Mouse (Mus musculus) kidney, postnatal 0 days (tissue): ENCODE measurements around the gene Igsf3. TPM values are rescaled to one million over a fixed set of nuclear protein-coding genes. Genes with fewer than 3 reads are reported as not detected.

Source experiments
- ATAC-seq: fragments of 200-750 bp; cut with Nextera tagmentation; replicated peaks from 2 replicates; pipeline ENCODE4 v1.8.0; 2017; ENCODE audit warnings: low read depth, moderate number of reproducible peaks, moderate TSS enrichment, moderate library complexity; ENCODE audit not compliant: low FRiP score
- DNase-seq: peaks from one replicate; pipeline ENCODE4 v3.0.0-alpha.2; 2016; ENCODE audit warnings: low spot score
- H3K27ac ChIP-seq: fragments of 300-500 bp; sonication (generic); 2 replicates; pipeline ENCODE4 v1.5.1; 2014; ENCODE audit warnings: mild to moderate bottlenecking
- H3K27me3 ChIP-seq: fragments of 300-500 bp; sonication (generic); 2 replicates; pipeline ENCODE4 v1.6.1; 2014; ENCODE audit warnings: low read length, mixed read lengths; ENCODE audit not compliant: insufficient read depth
- H3K36me3 ChIP-seq: fragments of 300-500 bp; sonication (generic); 2 replicates; pipeline ENCODE4 v1.6.1; 2014; ENCODE audit warnings: low read length, mixed read lengths; ENCODE audit not compliant: insufficient read depth
- H3K4me1 ChIP-seq: fragments of 300-500 bp; sonication (generic); replicated peaks from 2 replicates; pipeline ENCODE4 v1.6.1; 2014; ENCODE audit warnings: antibody characterized with exemption, low read length, mixed read lengths; ENCODE audit not compliant: insufficient read depth
- H3K4me2 ChIP-seq: fragments of 300-500 bp; sonication (generic); 2 replicates; pipeline ENCODE4 v1.6.1; 2014; ENCODE audit warnings: mild to moderate bottlenecking, low read length, moderate library complexity, mixed read lengths
- H3K4me3 ChIP-seq: fragments of 300-500 bp; sonication (generic); replicated peaks from 2 replicates; pipeline ENCODE4 v1.5.1; 2014; ENCODE audit warnings: low read depth, low read length
- H3K9ac ChIP-seq: fragments of 300-500 bp; sonication (generic); 2 replicates; pipeline ENCODE4 v1.6.1; 2014; ENCODE audit warnings: low read depth, low read length
- H3K9me3 ChIP-seq: fragments of 300-500 bp; sonication (generic); replicated peaks from 2 replicates; pipeline ENCODE4 v1.6.1; 2016; ENCODE audit warnings: low read length, inconsistent platforms, mixed read lengths
- CTCF ChIP-seq: IDR thresholded peaks from 2 replicates; pipeline ENCODE4 v1.5.1; 2016; ENCODE audit warnings: antibody characterized with exemption, low read depth, mild to moderate bottlenecking, moderate library complexity
- WGBS: fragments of 180-500 bp; shearing (Covaris S2); extraction: QIAGEN DNeasy Blood & Tissue Kit; methylation state at CpG from one replicate; pipeline ENCODE4 v1.1.7; 2014; 5-methylcytosine and 5-hydroxymethylcytosine counted together
- polyA plus RNA-seq: library from polyadenylated mRNA; unstranded; fragments of >200 nt; fragmentation: Nextera tagmentation; extraction: Ambion mirVana; gene quantifications from 2 replicates; pipeline ENCODE4 v1.2.1, GENCODE M21; 2015

The Igsf3 gene
- polyA plus RNA-seq, 1 experiment from 2014 or later: 15.3 TPM

DNA sequence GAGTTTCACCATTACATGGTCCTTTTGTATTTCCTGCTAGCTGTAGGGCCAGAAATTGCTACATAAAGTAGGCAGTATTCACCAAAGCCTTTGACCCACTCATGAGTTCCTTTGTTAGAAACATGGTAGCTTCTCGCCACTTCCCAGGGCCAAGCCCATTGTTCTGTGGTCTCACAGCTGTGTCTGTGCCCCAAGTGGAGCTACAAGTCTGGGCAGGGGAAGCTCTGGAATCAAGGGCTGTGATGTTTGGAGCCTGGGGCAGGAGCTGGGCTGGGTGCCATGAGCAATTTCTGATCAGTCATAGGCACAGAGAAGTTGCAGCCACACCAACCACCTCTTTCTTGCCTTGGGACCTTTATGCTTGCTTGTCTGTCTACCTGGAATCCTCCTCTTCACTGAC, 30.1 kb upstream of the Igsf3 start:
- no peak for DNase-seq
- H3K27me3 ChIP-seq: no peaks in the 10 kb centered on the region
- no peak overlapping the region for H3K27ac ChIP-seq
- no peak overlapping the region for H3K4me3 ChIP-seq
- no peak overlapping the region for H3K4me2 ChIP-seq
- no peaks in the 10 kb centered on the region for H3K9me3 ChIP-seq
- no peak for TF ChIP-seq CTCF
- no peaks in the 10 kb centered on the region for H3K36me3 ChIP-seq
- H3K4me1 ChIP-seq: 0 out of 2 replicates have a peak, but pooled peaks cover 11% of the 10 kb centered on the region
- no peak for ATAC-seq
- 90% methylated on average over 1 of the region's 1 CpGs for WGBS
- no peak overlapping the region for H3K9ac ChIP-seq

DNA sequence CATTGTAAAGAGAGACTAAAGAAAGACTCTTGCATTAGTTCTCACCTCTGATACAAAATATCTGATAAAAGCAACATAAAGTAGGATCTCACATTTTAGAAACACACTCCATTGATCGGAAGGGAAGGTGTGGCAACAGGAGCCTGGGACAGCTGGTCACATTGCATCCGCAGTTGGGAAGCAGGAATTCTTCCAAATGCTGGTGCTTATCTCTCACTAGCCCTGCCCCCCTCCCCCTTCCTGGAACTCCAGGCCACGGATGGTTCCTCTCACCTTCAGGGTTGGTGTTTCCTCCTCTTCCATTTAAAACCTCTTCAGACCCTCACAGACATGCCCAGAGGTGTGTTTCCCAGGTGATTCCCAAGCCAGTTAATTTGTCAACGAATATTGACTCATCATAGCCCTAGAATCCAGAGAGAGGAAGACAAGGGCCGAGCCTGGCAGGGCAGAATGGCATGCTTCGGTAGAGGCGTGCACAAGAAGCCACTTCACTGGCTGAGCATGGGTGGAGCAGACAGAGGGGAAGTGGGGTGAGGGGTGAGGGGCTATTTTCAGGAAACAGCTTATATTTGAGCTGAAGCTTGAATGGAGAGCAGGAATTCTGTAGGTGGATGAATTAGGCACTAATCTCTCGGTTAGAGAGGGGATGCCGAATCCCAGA, 28.3 kb upstream of the Igsf3 start:
- WGBS: 47% methylated on average over 9 of the region's 9 CpGs
- Histone ChIP-seq H3K27me3 (no peaks in the 10 kb centered on the region), H3K9me3 (no peaks in the 10 kb centered on the region), H3K4me2 (no peak overlapping the region), H3K9ac (no peak overlapping the region), H3K4me1 (0 out of 2 replicates have a peak, but pooled peaks cover 11% of the 10 kb centered on the region), H3K27ac (no peak overlapping the region), H3K4me3 (no peak overlapping the region), H3K36me3 (no peaks in the 10 kb centered on the region)
- no peak for TF ChIP-seq CTCF
- DNase-seq (no peak), ATAC-seq (no peak)

DNA sequence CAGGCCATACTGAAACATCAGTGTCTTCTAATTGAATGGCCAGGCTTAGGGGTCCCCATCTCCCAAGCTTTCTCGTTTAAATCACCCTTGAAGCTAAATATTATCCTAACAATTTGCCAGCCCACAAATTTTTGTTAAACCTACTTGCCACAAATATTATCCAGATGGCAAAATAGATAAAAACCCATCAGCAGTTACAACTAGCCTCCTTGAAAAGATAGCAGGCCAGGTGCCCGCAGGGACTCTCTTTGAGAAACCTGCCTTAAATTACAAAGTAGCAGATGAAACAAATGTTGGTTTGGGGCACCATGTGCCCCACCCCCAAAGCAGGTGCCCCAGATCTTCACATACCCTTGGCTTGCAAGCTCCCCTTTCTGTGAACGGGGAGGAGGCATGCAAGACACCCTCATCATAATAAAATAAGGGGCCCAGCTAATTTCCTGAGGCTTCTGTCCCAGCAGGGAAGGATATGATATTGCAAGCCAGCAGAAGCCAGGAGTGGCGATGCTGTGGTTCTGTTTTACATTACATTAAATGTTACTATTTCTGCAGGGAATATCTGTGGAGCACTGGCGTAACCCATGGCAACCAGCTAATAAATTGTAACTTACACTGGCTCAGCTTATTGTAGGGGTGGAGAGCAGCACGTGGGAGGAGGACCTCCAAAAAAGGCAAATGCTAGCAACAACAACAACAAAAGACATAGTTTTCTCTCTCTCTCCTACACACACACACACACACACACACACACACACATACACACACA, 27.2 kb upstream of the Igsf3 start:
- Histone ChIP-seq H3K27ac (no peak overlapping the region), H3K27me3 (no peaks in the 10 kb centered on the region), H3K4me3 (no peak overlapping the region), H3K4me1 (0 out of 2 replicates have a peak, but pooled peaks cover 11% of the 10 kb centered on the region), H3K36me3 (no peaks in the 10 kb centered on the region), H3K9ac (no peak overlapping the region), H3K9me3 (no peaks in the 10 kb centered on the region), H3K4me2 (no peak overlapping the region)
- TF ChIP-seq CTCF: no peak
- WGBS: 32% methylated on average over 6 of the region's 6 CpGs
- DNase-seq: peak; percentile 76
- ATAC-seq: no peak; the same call in 1 of the 2 replicates

DNA sequence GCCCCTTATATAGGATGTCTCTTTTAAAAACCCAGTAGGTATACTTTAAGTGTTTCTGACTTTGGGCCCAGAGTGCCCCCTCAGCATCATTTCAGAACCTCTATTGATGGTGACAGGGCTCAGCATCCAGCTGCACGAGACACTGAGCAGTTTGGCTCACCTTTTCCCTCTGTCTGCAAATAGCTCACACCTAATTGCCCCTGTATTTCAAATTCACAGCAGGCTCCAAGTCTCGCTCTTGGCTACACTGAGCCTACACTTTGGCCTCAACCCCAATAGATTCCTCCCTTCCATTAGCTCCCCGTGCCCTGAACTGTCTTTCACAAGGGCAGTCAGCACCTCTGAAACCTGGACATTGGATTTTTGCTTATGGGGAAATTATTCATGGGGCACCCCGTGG, 26.5 kb upstream of the Igsf3 start:
- no peak overlapping the region for H3K27ac ChIP-seq
- TF ChIP-seq CTCF: no peak

DNA sequence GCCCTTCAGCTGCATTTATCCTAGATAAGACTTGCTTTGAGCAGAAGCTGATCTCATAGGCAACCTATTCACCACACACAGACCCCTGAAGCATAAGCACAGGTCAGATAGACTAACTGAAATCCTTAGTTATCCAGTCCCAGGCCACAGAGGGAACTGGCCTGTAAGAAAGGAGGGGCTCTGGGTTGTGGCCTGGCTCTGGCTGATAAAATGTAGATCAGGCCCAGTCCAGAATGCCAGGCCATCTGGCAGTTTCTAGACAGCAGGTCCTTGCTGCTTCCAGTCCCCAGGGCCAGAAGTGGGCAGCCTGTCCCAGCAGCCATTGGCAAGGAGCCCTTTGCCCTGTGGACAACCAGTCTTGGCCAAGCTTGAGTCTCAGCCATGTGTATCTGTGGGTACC, 22.4 kb upstream of the Igsf3 start:
- H3K9ac ChIP-seq: no peak overlapping the region
- H3K4me3 ChIP-seq: no peak overlapping the region
- peaks cover 5% of the 10 kb centered on the region; the same call in 1 of the 2 replicates for H3K4me1 ChIP-seq
- no peak overlapping the region for H3K4me2 ChIP-seq
- H3K36me3 ChIP-seq: no peaks in the 10 kb centered on the region
- no peaks in the 10 kb centered on the region for H3K9me3 ChIP-seq
- no peak for TF ChIP-seq CTCF
- ATAC-seq: no peak
- H3K27me3 ChIP-seq: no peaks in the 10 kb centered on the region
- no peak for DNase-seq
- no peak overlapping the region for H3K27ac ChIP-seq

More for the DNA sequence above, 26.5 kb upstream of the Igsf3 start:
- Histone ChIP-seq H3K4me3 (no peak overlapping the region), H3K9ac (no peak overlapping the region), H3K4me1 (0 out of 2 replicates have a peak, but pooled peaks cover 11% of the 10 kb centered on the region), H3K4me2 (no peak overlapping the region), H3K36me3 (no peaks in the 10 kb centered on the region), H3K9me3 (no peaks in the 10 kb centered on the region), H3K27me3 (no peaks in the 10 kb centered on the region)
- DNase-seq (no peak), ATAC-seq (no peak)
- 48% methylated on average over 4 of the region's 4 CpGs for WGBS

DNA sequence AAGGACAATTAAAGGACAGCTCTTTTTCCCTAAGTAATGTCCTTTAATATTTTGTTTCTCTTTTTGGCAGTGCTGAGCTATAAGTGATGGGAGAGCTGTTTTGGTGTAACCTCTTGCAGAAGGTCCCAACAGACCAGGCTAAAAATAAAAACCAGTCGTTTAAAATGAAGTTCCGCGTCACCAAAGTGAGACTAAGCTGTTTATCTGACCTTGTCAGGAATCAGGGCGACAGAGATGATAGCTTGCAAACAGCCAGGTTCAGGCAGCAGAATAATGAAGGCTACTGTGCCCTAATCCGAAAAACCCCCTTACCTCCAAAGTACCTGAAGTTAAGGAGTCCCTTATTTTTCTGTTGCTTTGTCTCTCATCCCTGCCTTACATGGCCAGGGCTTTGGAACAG, 21.2 kb upstream of the Igsf3 start:
- no peaks in the 10 kb centered on the region; the same call in 1 of the 2 replicates for H3K4me1 ChIP-seq
- WGBS: 36% methylated on average over 5 of the region's 5 CpGs
- no peaks in the 10 kb centered on the region for H3K27me3 ChIP-seq
- H3K9me3 ChIP-seq: no peaks in the 10 kb centered on the region
- TF ChIP-seq CTCF: no peak
- H3K36me3 ChIP-seq: no peaks in the 10 kb centered on the region
- H3K9ac ChIP-seq: no peak overlapping the region
- H3K4me2 ChIP-seq: no peak overlapping the region
- no peak overlapping the region for H3K4me3 ChIP-seq
- ATAC-seq: no peak
- no peak for DNase-seq
- H3K27ac ChIP-seq: no peak overlapping the region
